Mouse (Mus musculus) cerebellum, adult 18-20 months (tissue): ENCODE measurements around the gene Aldh2.
A peak's percentile ranks its signal among the peaks of the same experiment; 100 is the strongest.
"Not testable (repeated sequence)": the region's sequence is repeated elsewhere in the genome, so short reads cannot be mapped to it uniquely, and the experiment has no call there.

Experiments used
- DNase-seq, 2 experiments: peaks; one replicate each; pipeline ENCODE4 v3.0.0; 2021

Aldh2 gene

GRCm38 (mm10) chr5:121593451-121594401, at the start of gene Aldh2:
Gene Aldh2, minus strand, starts transcription at chr5:121593824.
- DNase-seq = peak; percentile 70 to 71

GRCm38 (mm10) chr5:121639601-121640000, 46.0 kb upstream of the Aldh2 start:
- no peak for DNase-seq

- DNase-seq = no peak
Observed at GRCm38 (mm10) chr5:121637296-121637695, 43.7 kb upstream of the Aldh2 start.

GRCm38 (mm10) chr5:121634668-121635067, 41.0 kb upstream of the Aldh2 start:
- DNase-seq = no peak

- DNase-seq = no peak
Observed at GRCm38 (mm10) chr5:121632804-121633203, 39.2 kb upstream of the Aldh2 start.

GRCm38 (mm10) chr5:121631106-121631647, 37.6 kb upstream of the Aldh2 start:
- DNase-seq = peak in 1 of 2 experiments; percentile 13

GRCm38 (mm10) chr5:121627871-121628270, 34.2 kb upstream of the Aldh2 start:
- DNase-seq = peak; percentile 78

- DNase-seq = no peak
Observed at GRCm38 (mm10) chr5:121623241-121623640, 29.6 kb upstream of the Aldh2 start.

- DNase-seq = no peak
Observed at GRCm38 (mm10) chr5:121621102-121621501, 27.5 kb upstream of the Aldh2 start.

- DNase-seq = peak; percentile 87 to 91
Observed at GRCm38 (mm10) chr5:121618592-121619513, 25.2 kb upstream of the Aldh2 start, which contains the start of gene Acad12. Gene Acad12, minus strand, starts transcription at chr5:121618938.

GRCm38 (mm10) chr5:121614921-121615320, 21.3 kb upstream of the Aldh2 start:
- not testable (repeated sequence) for DNase-seq

GRCm38 (mm10) chr5:121612036-121612435, 18.4 kb upstream of the Aldh2 start:
- no peak for DNase-seq

- DNase-seq = not testable (repeated sequence)
Observed at GRCm38 (mm10) chr5:121609556-121610135, 16.0 kb upstream of the Aldh2 start.

GRCm38 (mm10) chr5:121606151-121606550, 12.5 kb upstream of the Aldh2 start:
- DNase-seq = peak; percentile 70 to 72

GRCm38 (mm10) chr5:121603815-121604214, 10.2 kb upstream of the Aldh2 start:
- DNase-seq = not testable (repeated sequence)

GRCm38 (mm10) chr5:121601547-121602299, 8.1 kb upstream of the Aldh2 start:
- DNase-seq = peak; percentile 89 to 90

- no peak for DNase-seq
Observed at GRCm38 (mm10) chr5:121598871-121599610, 5.4 kb upstream of the Aldh2 start.

- no peak for DNase-seq
Observed at GRCm38 (mm10) chr5:121597991-121598537, 4.4 kb upstream of the Aldh2 start.

- DNase-seq = no peak
Observed at GRCm38 (mm10) chr5:121597332-121597731, 3.7 kb upstream of the Aldh2 start.

GRCm38 (mm10) chr5:121596226-121596625, 2.6 kb upstream of the Aldh2 start:
- DNase-seq = no peak

GRCm38 (mm10) chr5:121595758-121596157, 2.1 kb upstream of the Aldh2 start:
- no peak for DNase-seq
